Mouse (Mus musculus) neural tube, embryonic 15.5 days (tissue): ENCODE data around the gene Tmod4. TPM values are rescaled to one million over a fixed set of nuclear protein-coding genes. Genes with fewer than 3 reads are reported as not detected.

Source experiments
- ATAC-seq: fragments of 200-750 bp; cut with Nextera tagmentation; 2 replicates; pipeline ENCODE4 v1.8.0; 2017; ENCODE audit warnings: mild to moderate bottlenecking, moderate TSS enrichment, moderate library complexity; ENCODE audit not compliant: low FRiP score
- H3K27ac ChIP-seq: fragments of 300-500 bp; sonication (generic); replicated peaks from 2 replicates; pipeline ENCODE4 v1.5.1; 2015; ENCODE audit warnings: mild to moderate bottlenecking, inconsistent platforms
- H3K27me3 ChIP-seq: fragments of 300-500 bp; sonication (generic); replicated peaks from 2 replicates; pipeline ENCODE4 v1.6.1; 2015; ENCODE audit warnings: inconsistent platforms
- H3K36me3 ChIP-seq: fragments of 300-500 bp; sonication (generic); 2 replicates; pipeline ENCODE4 v1.6.1; 2015; ENCODE audit warnings: inconsistent platforms
- H3K4me1 ChIP-seq: fragments of 300-500 bp; sonication (generic); 2 replicates; pipeline ENCODE4 v1.6.1; 2015; ENCODE audit warnings: inconsistent platforms
- H3K4me2 ChIP-seq: fragments of 300-500 bp; sonication (generic); 2 replicates; pipeline ENCODE4 v1.6.1; 2015; ENCODE audit warnings: inconsistent platforms, mild to moderate bottlenecking, moderate library complexity
- H3K4me3 ChIP-seq: fragments of 300-500 bp; sonication (generic); replicated peaks from 2 replicates; pipeline ENCODE4 v1.5.1; 2015; ENCODE audit warnings: mild to moderate bottlenecking, inconsistent platforms
- H3K9ac ChIP-seq: fragments of 300-500 bp; sonication (generic); replicated peaks from 2 replicates; pipeline ENCODE4 v1.6.1; 2015; ENCODE audit warnings: mild to moderate bottlenecking, inconsistent platforms
- H3K9me3 ChIP-seq: fragments of 300-500 bp; sonication (generic); replicated peaks from 2 replicates; pipeline ENCODE4 v1.6.1; 2016; ENCODE audit warnings: inconsistent platforms
- WGBS: fragments of 180-500 bp; shearing (Covaris S2); methylation state at CpG from one replicate; pipeline ENCODE4 v1.1.7; 2015; ENCODE audit warnings: mixed read lengths; 5-methylcytosine and 5-hydroxymethylcytosine counted together
- polyA plus RNA-seq: library from polyadenylated mRNA; unstranded; fragments of >200 nt; fragmentation: Nextera tagmentation; extraction: Ambion mirVana; gene quantifications from 2 replicates; pipeline ENCODE4 v1.2.1, GENCODE M21; 2015

Tmod4 gene
- polyA plus RNA-seq, 1 experiment from 2014 or later = 1.5 TPM

DNA sequence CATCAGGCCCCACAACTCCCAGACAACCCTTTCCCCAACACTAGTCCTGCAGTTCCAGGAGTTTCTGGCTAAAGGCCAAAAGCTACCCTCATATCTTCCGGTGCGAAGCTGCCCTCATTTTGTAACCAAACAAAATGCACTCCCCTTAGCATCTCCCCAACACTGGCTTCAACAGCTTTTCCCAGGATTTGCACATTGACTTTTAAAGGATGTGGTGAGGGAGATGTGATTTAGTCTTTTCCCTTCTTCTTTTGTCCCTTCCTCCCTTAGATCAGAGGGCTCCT is 38.0 kb downstream of the Tmod4 start:
- Histone ChIP-seq H3K4me2 (peak overlapping the region; percentile 69), H3K27me3 (peaks cover 4% of the 10 kb centered on the region; the same call in 1 of the 2 replicates), H3K4me3 (peak overlapping the region; percentile 69), H3K9me3 (no peaks in the 10 kb centered on the region), H3K4me1 (peaks cover 42% of the 10 kb centered on the region), H3K36me3 (peaks cover 27% of the 10 kb centered on the region), H3K27ac (peak overlapping the region; percentile 74), H3K9ac (peak overlapping the region; percentile 59)
- WGBS = 10% methylated on average over 2 of the region's 2 CpGs
- no peak for ATAC-seq

DNA sequence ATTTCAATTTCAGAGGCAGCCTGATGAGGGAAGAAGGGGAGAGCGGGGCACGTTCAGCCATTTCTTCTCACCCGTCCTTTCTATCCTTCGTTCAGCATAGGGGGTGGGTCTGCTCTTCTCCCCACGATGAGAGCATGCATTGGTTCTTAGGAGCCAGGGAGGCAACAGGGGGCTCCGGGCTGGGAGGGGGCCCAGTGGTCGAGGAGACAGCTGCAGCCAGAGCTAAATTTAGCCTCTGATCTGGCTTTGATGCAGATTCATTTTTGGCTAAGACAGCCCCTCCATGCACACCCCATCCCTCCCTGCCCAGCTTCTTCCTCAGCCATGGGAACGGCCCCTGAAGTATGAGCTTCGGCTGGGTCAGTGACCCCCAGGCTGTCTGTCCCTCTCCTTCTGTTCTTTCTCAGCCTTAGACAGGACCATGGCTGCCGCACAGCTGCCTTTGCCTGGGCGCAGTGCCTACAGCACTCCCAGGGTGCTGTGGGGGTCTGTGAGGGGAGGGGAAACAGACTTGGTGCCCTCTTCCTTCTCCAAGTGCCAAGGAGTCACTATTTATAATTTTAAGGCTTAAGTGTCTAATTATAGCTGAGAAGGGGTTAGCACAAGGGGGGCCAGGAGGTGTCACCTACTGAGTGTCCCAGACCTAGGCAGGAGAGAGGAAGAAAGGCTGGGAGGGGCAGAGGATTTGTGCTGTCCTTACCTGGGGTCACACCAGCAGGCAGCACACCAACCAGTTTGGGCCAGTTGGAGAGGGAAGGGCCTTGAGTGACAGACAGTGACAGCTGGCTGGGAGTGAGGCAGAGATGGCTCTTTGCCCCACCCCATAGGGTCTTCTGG is 39.4 kb downstream of the Tmod4 start:
- H3K4me1 ChIP-seq = peaks cover 42% of the 10 kb centered on the region
- H3K27me3 ChIP-seq = peaks cover 14% of the 10 kb centered on the region
- no peak overlapping the region for H3K4me3 ChIP-seq
- peaks cover 40% of the 10 kb centered on the region for H3K36me3 ChIP-seq
- ATAC-seq = no peak
- no peaks in the 10 kb centered on the region for H3K9me3 ChIP-seq
- peak overlapping the region; percentile 69 for H3K4me2 ChIP-seq
- no peak overlapping the region for H3K27ac ChIP-seq
- H3K9ac ChIP-seq = no peak overlapping the region
- 52% methylated on average over 11 of the region's 11 CpGs for WGBS

DNA sequence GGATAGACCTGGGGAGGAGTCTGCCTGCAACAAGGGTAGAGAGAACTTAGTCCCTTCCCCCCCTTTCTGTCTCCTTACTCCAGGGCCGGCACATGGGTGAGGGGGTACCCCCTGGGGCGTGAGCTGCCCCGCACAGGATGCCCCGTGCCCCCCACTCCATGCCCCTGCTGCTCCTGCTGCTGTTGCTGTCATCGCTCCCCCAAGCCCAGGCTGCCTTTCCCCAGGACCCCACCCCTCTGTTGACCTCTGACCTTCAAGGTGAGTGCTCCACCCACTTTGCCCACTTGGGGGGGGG is 39.9 kb downstream of the Tmod4 start:
- H3K36me3 ChIP-seq = peaks cover 46% of the 10 kb centered on the region
- WGBS = 82% methylated on average over 5 of the region's 5 CpGs
- H3K4me1 ChIP-seq = peaks cover 41% of the 10 kb centered on the region
- peaks cover 19% of the 10 kb centered on the region for H3K27me3 ChIP-seq
- H3K4me2 ChIP-seq = 0 out of 2 replicates have a peak overlapping the region, but pooled peaks have one; percentile 69
- H3K9ac ChIP-seq = no peak overlapping the region
- H3K4me3 ChIP-seq = no peak overlapping the region
- H3K9me3 ChIP-seq = no peaks in the 10 kb centered on the region
- H3K27ac ChIP-seq = no peak overlapping the region
- no peak for ATAC-seq

DNA sequence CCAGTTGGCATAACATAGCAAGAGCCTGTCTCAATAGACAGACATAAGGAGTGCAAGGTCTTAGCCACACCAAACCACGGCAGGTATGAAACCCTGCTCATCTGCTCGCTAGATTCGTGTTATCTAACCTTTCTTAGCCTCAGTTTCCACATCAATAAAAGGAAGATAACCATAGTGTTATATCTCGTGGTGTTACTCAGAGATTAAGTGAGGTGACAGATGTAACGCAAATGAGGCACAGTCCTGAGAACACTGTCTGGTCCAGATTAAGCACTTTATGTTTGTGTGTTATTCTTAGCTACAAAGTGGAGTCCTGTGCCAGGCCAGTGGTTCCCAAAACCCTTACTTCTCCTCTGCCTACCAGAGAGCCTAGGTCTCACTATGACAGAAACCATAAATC is 40.6 kb downstream of the Tmod4 start:
- H3K4me2 ChIP-seq = no peak overlapping the region
- no peak overlapping the region for H3K4me3 ChIP-seq
- peaks cover 52% of the 10 kb centered on the region for H3K36me3 ChIP-seq
- WGBS = 84% methylated on average over 5 of the region's 5 CpGs
- no peak for ATAC-seq
- no peaks in the 10 kb centered on the region for H3K9me3 ChIP-seq
- H3K27me3 ChIP-seq = peaks cover 26% of the 10 kb centered on the region
- peaks cover 34% of the 10 kb centered on the region for H3K4me1 ChIP-seq
- no peak overlapping the region for H3K9ac ChIP-seq
- no peak overlapping the region for H3K27ac ChIP-seq

DNA sequence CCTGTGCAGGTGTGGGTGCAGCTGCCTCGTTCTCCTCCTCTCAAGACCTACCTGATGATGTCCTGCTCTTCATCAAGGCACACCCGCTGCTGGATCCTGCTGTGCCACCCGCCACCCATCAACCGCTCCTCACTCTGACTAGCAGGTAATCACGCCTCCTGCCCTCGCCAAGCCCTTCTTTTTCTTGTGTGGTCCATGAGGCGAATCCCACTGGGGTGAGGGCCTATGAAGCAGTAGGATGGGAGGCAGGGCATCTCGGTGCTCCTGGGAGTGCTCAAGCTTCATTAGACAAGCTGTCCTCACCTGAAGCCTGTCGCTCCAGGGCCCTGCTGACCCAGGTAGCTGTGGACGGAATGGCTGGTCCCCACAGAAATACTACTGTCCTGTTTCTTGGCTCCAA is 45.7 kb downstream of the Tmod4 start:
- Histone ChIP-seq H3K9ac (no peak overlapping the region), H3K27me3 (peaks cover 53% of the 10 kb centered on the region), H3K36me3 (peaks cover 80% of the 10 kb centered on the region), H3K4me1 (peaks cover 20% of the 10 kb centered on the region), H3K9me3 (no peaks in the 10 kb centered on the region), H3K4me3 (no peak overlapping the region), H3K27ac (no peak overlapping the region), H3K4me2 (no peak overlapping the region)
- no peak for ATAC-seq
- 90% methylated on average over 10 of the region's 10 CpGs for WGBS

DNA sequence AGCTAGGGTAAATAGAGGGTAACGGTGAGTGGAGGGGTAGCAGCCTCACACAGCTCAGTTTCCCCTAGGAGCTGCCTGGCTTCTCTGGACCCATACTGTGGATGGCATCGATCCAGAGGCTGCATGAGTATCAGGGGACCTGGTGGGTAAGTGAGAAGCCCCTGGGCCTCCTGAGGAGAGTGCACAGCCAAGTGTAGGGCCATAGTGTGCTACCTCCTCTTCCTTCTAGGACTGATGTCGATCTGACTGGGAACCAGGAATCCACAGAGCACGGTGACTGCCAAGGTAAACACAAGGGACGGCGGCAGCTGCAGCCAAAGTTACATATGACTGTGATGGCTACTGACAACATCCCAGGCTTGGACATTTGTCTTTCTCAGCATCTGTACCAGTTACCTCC is 46.8 kb downstream of the Tmod4 start:
- Histone ChIP-seq H3K4me2 (no peak overlapping the region), H3K4me3 (no peak overlapping the region), H3K27me3 (peaks cover 53% of the 10 kb centered on the region), H3K9me3 (no peaks in the 10 kb centered on the region), H3K9ac (no peak overlapping the region), H3K4me1 (peaks cover 20% of the 10 kb centered on the region), H3K36me3 (peaks cover 73% of the 10 kb centered on the region), H3K27ac (no peak overlapping the region)
- ATAC-seq = no peak
- 68% methylated on average over 6 of the region's 6 CpGs for WGBS

DNA sequence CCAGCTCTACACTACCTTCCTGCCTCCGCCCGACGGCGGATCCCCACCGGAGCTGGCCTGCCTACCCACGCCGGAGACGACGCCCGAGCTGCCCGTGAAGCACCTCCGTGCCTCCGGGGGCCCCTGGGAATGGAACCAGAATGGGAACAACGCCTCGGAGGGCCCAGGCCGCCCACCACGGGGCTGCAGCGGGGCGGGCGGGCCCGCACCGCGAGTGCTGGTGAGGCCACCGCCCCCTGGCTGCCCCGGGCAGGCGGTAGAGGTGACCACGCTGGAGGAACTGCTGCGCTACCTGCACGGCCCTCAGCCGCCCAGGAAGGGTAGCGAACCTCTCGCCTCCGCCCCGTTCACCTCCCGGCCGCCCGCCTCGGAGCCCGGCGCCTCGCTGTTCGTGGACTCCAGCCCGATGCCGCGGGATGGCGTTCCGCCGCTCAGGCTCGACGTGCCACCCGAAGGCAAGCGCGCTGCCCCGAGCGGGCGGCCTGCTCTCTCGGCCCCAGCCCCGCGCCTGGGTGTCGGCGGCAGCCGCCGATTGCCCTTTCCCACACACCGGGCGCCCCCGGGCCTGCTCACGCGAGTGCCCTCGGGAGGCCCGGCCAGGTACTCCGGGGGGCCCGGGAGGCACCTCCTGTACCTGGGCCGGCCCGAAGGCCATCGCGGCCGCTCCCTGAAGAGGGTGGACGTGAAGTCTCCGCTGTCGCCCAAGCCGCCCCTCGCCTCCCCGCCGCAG is 48.4 kb downstream of the Tmod4 start:
- peak overlapping the region; percentile 14; the same call in 1 of the 2 replicates for H3K4me3 ChIP-seq
- no peaks in the 10 kb centered on the region for H3K9me3 ChIP-seq
- peaks cover 47% of the 10 kb centered on the region for H3K27me3 ChIP-seq
- peaks cover 20% of the 10 kb centered on the region for H3K4me1 ChIP-seq
- 18% methylated on average over 75 of the region's 84 CpGs for WGBS
- H3K9ac ChIP-seq = no peak overlapping the region
- peak overlapping the region; percentile 51 for H3K4me2 ChIP-seq
- ATAC-seq = no peak
- peaks cover 57% of the 10 kb centered on the region for H3K36me3 ChIP-seq
- no peak overlapping the region for H3K27ac ChIP-seq

DNA sequence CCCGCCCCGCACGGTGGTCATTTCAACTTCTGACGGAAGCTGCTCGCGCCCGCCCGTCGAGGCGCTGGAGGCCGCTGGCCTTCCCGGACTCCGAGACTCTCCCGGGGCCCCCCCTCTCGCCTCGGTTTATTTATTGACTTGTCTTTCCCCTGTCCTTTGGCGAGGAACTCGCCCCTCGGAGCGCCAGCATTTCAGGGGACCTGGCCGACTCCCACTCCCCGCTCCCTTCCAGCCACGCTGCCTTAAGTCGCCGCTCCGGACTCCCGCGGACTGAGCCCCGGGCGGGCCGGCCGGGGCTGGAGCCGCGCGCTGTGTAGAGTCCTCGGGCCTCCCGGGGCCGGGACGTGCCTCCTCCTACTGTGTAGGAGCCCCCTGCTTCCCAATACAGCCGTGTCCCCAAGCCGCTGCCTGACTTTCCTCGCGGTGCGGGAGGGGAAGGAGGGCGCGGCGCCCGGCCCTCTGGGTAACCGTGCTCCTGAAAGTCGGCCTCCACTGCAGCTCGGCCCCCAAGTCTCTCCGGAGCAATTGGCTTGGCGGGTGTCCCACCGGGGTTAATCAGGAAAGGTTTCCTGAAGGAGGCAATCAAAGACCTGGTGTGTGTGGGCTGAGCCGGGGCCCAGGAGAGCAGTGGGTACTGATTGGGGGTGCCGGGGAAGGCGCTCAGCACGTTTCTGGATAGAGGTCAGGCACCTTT is 49.1 kb downstream of the Tmod4 start:
- H3K36me3 ChIP-seq = peaks cover 50% of the 10 kb centered on the region
- ATAC-seq = 0 out of 2 replicates have a peak, but pooled peaks have one; percentile 26
- H3K9ac ChIP-seq = no peak overlapping the region
- H3K27ac ChIP-seq = no peak overlapping the region
- H3K9me3 ChIP-seq = no peaks in the 10 kb centered on the region
- H3K27me3 ChIP-seq = peaks cover 42% of the 10 kb centered on the region
- peak overlapping the region; percentile 51 for H3K4me2 ChIP-seq
- 7% methylated on average over 56 of the region's 58 CpGs for WGBS
- peaks cover 20% of the 10 kb centered on the region for H3K4me1 ChIP-seq
- H3K4me3 ChIP-seq = peak overlapping the region; percentile 14

DNA sequence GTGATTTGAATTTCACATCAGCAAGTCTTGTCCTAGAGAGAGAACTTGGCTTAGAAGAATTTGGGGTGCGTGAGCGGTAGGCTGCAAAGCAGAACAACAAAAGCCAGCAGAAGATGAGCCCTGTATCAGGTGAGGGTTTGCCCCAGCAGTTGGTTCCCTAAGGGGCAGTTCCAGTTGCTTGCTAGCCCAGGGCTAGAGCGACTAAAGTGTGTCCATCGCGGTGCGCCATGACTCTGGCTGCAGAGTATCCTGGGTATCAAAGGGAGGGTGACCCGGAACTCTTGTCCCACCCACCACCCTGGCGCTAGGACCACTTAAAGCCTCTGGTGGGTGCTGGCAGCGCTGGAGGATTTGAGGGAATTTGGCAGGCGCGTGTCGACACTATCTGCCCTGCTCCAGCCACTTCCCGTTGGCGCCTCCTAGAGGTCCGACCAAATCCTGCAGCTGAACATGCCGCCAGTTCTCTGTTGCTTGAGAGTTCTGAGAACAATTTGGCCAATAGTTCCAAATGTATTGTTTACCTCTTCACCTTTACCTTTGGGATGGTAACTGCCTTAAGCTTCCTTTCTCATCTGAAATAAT is 49.8 kb downstream of the Tmod4 start:
- Histone ChIP-seq H3K9me3 (no peaks in the 10 kb centered on the region), H3K9ac (no peak overlapping the region), H3K4me2 (peak overlapping the region; percentile 51), H3K36me3 (peaks cover 43% of the 10 kb centered on the region), H3K27me3 (peaks cover 35% of the 10 kb centered on the region), H3K27ac (no peak overlapping the region), H3K4me1 (peaks cover 20% of the 10 kb centered on the region), H3K4me3 (no peak overlapping the region)
- peak; percentile 49 for ATAC-seq
- 10% methylated on average over 16 of the region's 16 CpGs for WGBS

DNA sequence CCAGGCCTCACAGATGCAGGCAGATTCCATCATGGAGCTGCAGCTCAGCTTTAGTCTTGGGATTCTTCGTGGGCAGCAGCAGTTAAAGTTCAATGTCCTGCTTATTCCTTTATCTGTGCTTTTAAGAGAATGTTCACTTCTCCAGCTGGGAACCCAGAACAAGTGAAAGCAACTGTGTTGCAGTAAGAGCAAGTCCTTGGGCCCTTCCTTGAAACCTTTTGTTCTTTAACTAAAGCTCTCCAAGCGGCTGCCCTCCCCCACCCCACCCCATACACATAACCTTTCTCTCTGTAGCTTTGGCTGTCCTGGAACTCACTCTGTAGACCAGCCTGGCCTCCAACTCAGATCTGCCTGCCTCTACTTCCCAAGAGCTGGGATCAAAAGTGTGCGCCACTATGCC is 52.2 kb downstream of the Tmod4 start:
- 75% methylated on average over 3 of the region's 3 CpGs for whole genome bisulfite sequencing
- H3K36me3 ChIP-seq = peaks cover 19% of the 10 kb centered on the region
- ATAC-seq = no peak
- no peaks in the 10 kb centered on the region for H3K9me3 ChIP-seq
- peaks cover 20% of the 10 kb centered on the region for H3K4me1 ChIP-seq
- peaks cover 11% of the 10 kb centered on the region for H3K27me3 ChIP-seq
- no peak overlapping the region for H3K9ac ChIP-seq
- no peak overlapping the region for H3K4me2 ChIP-seq
- no peak overlapping the region for H3K27ac ChIP-seq
- no peak overlapping the region for H3K4me3 ChIP-seq

DNA sequence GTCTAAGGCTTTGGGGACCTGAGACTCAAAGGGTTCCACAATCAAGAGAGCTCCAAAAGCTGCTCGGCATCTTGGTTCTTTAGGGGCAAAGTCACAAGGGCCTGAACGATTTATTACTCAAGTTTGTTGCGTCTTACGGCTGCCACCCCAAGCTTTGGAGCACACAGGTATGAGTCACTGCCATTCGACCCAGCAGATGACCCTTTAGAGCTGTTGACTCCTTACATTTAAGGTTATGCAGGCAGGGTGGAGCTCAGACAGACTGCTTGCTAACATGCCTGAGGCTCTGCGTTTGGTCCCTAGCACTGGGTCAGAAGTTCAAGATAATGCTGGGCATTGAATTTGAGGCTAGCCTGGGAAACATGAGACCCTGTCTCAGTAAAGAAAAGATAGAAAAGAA is 53.3 kb downstream of the Tmod4 start:
- no peak for ATAC-seq
- no peak overlapping the region for H3K4me3 ChIP-seq
- no peak overlapping the region for H3K4me2 ChIP-seq
- WGBS = 64% methylated on average over 6 of the region's 6 CpGs
- 0 out of 2 replicates have a peak, but pooled peaks cover under 1% of the 10 kb centered on the region for H3K27me3 ChIP-seq
- H3K9ac ChIP-seq = no peak overlapping the region
- H3K27ac ChIP-seq = no peak overlapping the region
- peaks cover 16% of the 10 kb centered on the region for H3K4me1 ChIP-seq
- H3K9me3 ChIP-seq = no peaks in the 10 kb centered on the region
- H3K36me3 ChIP-seq = peaks cover 10% of the 10 kb centered on the region
